Mouse (Mus musculus): ENCODE results near the gene Mtm1. TPM values are rescaled to one million over a fixed set of nuclear protein-coding genes. Genes with fewer than 3 reads are reported as not detected.

Mtm1 gene
- under 1 TPM; 0.05 to 0.60 TPM for polyA plus RNA-seq (2012; fragmentation: generic; extraction: Trizol)

GRCm38 (mm10) chrX:71210467-71210866 is at the start of gene Mtm1:
Mtm1 (plus strand) TSS chrX:71210767.

GRCm38 (mm10) chrX:71364554-71364991 is 154.0 kb downstream of the Mtm1 start, which contains the start of gene Mtmr1:
Mtmr1 (plus strand) TSS chrX:71364760.

Other genes with a start within 250 kb of the Mtm1 start
- gene Mamld1, start 160.5 kb upstream of the Mtm1 start, polyA plus RNA-seq (2012; fragmentation: generic; extraction: Trizol), result 1 to 10 TPM in 1 of 2 experiments, under 1 TPM in 1; 0.35 to 1.8 TPM
- gene Mtmr1, start 154.0 kb downstream of the Mtm1 start, polyA plus RNA-seq (2012; fragmentation: generic; extraction: Trizol), result 1 to 10 TPM in 1 of 2 experiments, under 1 TPM in 1; 0.15 to 3.1 TPM

Measured in C3H10T1/2 (cell line).